Mouse (Mus musculus): ENCODE measurements around the gene Brd3. TPM values are rescaled to one million over a fixed set of nuclear protein-coding genes. Genes with fewer than 3 reads are reported as not detected.

The Brd3 gene
- polyA plus RNA-seq, 1 experiment = 16.4 TPM

DNA sequence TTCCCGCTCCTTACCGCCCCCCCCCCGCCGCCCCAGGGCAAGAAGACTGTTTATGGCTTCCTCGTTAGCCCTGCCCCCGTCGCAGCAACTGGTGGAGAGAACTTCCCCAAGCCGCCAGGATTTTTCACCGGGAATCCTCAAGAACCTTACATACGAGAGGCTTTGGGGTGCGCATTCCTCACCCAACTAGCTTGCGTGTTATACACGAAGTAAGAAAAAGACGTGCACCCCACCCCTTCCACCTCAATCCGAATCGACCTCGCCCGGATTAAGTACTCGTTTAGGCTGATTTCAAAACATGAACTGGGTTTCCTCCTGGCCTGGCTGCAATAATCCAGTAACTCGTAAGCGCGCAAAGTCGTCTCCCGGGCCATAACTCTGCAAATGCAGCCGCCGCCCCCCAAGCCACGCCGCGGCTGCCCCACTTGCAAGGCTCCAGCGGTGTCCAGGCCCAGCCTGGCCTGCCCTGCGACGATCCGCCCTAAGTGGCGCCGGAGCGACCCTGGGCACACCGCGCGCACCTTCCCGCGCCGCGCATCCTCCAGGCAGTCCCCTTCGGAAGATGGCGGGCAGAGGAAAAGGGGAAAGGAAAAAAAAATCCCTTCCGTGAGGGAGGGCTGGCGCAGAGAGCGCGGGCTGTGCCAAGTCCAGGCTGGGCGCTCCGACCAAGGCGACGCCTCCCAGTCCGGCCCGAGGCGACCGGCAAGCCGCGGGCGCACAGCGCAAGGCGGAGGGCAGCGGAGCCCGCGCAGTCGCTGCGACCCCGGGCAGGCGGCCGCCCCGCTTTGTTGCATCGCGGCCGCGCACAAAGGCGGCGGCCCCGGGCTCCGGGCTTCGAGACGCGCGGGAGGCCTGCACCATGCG is 32.6 kb downstream of the Brd3 start:
- Histone ChIP-seq H3K27me3 (replicated peaks; ENCODE audit: control insufficient read depth, insufficient read depth, low read length) (no peaks in the 10 kb centered on the region), H3K27ac (ENCODE audit: insufficient read depth, low read depth, low read length) (peak overlapping the region; percentile 87), H3K36me3 (ENCODE audit: control insufficient read depth, insufficient read depth, low read length) (no peaks in the 10 kb centered on the region), H3K4me1 (ENCODE audit: control insufficient read depth, insufficient read depth, low read length) (peaks cover 32% of the 10 kb centered on the region), H3K4me3 (ENCODE audit: insufficient read depth, low read depth, low read length) (peak overlapping the region; percentile 97)
- WGBS = under 1% methylated on average over 84 of the region's 84 CpGs
- DNase-seq = peak; percentile 56
- no peak for TF ChIP-seq CTCF (conservative IDR thresholded peaks at IDR 0.05; ENCODE audit: insufficient read depth, insufficient read length, low read depth, low read length)
- TF ChIP-seq POLR2A (IDR thresholded peaks at IDR 0.05; ENCODE audit: low read depth, low read length) = no peak

GRCm38 (mm10) chr2:27473911-27474310 is 33.6 kb downstream of the Brd3 start:
- Histone ChIP-seq H3K4me3 (ENCODE audit: insufficient read depth, low read depth, low read length) (peak overlapping the region; percentile 97; the same call in 1 of the 2 replicates), H3K36me3 (ENCODE audit: control insufficient read depth, insufficient read depth, low read length) (no peaks in the 10 kb centered on the region), H3K27me3 (replicated peaks; ENCODE audit: control insufficient read depth, insufficient read depth, low read length) (no peaks in the 10 kb centered on the region), H3K27ac (ENCODE audit: insufficient read depth, low read depth, low read length) (peak overlapping the region; percentile 21; the same call in 1 of the 2 replicates), H3K4me1 (ENCODE audit: control insufficient read depth, insufficient read depth, low read length) (peaks cover 40% of the 10 kb centered on the region)
- TF ChIP-seq POLR2A (IDR thresholded peaks at IDR 0.05; ENCODE audit: low read depth, low read length) = no peak
- no peak for TF ChIP-seq CTCF (conservative IDR thresholded peaks at IDR 0.05; ENCODE audit: insufficient read depth, insufficient read length, low read depth, low read length)
- DNase-seq = no peak
- 20% methylated on average over 4 of the region's 4 CpGs for WGBS

DNA sequence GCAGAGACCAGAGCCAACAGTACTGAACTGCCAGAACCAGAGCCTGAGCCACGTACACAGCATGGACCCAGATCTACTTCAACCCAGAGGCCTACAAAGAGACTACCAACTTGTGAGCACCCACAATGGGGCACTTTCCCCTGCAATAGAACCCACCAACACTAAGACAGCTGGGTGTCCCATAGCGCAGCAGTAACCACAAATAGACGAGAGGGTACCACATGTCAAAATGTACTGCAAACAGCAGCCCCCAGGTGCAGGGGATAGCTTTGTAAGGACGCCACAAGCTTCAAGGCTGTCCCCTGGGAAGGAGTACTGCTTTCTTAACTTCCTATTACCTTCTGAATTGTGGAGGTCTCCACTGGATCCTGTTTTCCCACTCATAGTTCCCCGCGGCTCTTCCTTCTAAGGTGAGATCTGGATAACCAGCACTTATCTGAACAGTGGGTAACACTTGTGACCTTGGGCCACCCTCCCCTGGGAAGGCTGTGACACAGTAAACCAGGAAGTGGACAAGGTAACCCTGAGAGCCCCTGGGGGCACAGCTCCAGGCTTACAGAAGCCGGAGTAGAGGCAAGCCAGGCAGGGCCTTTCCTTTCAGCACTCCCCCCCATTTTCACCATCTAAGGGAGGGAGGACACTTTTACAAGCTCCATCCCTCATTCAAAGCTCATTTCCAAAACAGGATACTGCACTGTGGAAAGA is 34.2 kb downstream of the Brd3 start:
- Histone ChIP-seq H3K4me1 (ENCODE audit: control insufficient read depth, insufficient read depth, low read length) (peaks cover 40% of the 10 kb centered on the region), H3K36me3 (ENCODE audit: control insufficient read depth, insufficient read depth, low read length) (no peaks in the 10 kb centered on the region), H3K27ac (ENCODE audit: insufficient read depth, low read depth, low read length) (no peak overlapping the region), H3K4me3 (ENCODE audit: insufficient read depth, low read depth, low read length) (no peak overlapping the region), H3K27me3 (replicated peaks; ENCODE audit: control insufficient read depth, insufficient read depth, low read length) (no peaks in the 10 kb centered on the region)
- WGBS = 54% methylated on average over 7 of the region's 7 CpGs
- DNase-seq = no peak
- TF ChIP-seq POLR2A (IDR thresholded peaks at IDR 0.05; ENCODE audit: low read depth, low read length) (no peak), CTCF (conservative IDR thresholded peaks at IDR 0.05; ENCODE audit: insufficient read depth, insufficient read length, low read depth, low read length) (no peak)

DNA sequence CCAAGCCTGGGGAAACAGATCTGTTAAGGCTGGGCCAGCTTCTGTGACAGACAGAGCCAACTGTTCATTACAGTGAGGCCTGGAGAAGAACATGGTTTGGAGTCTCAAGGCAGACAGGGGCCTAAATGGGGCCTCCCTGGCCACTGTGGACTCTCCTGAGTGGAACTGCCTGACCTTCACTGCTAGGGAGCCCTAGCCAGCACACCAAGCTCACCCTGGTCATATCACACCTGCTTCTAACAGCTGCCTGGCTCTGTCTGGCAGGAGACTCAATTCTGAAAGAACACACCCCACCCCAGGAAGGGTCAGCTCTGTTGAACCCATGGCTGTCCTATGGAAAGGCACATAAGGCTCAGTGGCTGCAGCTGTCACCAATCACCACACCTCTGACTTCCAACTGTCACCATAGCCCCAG is 36.3 kb downstream of the Brd3 start:
- no peak overlapping the region for H3K27ac ChIP-seq (ENCODE audit: insufficient read depth, low read depth, low read length)
- peaks cover 40% of the 10 kb centered on the region for H3K4me1 ChIP-seq (ENCODE audit: control insufficient read depth, insufficient read depth, low read length)
- H3K36me3 ChIP-seq (ENCODE audit: control insufficient read depth, insufficient read depth, low read length) = no peaks in the 10 kb centered on the region
- no peak for DNase-seq
- H3K4me3 ChIP-seq (ENCODE audit: insufficient read depth, low read depth, low read length) = no peak overlapping the region
- no peak for TF ChIP-seq CTCF (conservative IDR thresholded peaks at IDR 0.05; ENCODE audit: insufficient read depth, insufficient read length, low read depth, low read length)
- no peak for TF ChIP-seq POLR2A (IDR thresholded peaks at IDR 0.05; ENCODE audit: low read depth, low read length)
- H3K27me3 ChIP-seq (replicated peaks; ENCODE audit: control insufficient read depth, insufficient read depth, low read length) = no peaks in the 10 kb centered on the region

DNA sequence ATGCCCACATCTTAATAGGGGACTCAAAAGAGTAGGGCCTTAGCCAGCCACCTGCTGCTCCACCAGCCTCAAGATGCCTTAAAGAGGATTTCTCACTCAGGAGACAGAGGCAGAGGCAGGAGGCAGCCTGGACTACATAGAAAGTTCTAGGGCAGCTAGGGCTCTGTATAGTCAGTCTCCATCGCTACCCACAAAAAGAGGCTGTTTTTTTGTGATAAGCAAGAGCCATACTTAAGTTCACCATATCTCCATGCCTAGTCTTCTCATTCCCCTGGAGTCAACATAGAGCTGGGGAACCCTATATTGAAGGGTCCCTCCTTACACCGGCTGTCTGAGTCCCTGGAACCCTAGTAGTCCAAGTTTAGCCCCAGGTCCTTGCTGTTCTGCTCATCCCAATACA is 36.9 kb downstream of the Brd3 start:
- peaks cover 40% of the 10 kb centered on the region for H3K4me1 ChIP-seq (ENCODE audit: control insufficient read depth, insufficient read depth, low read length)
- TF ChIP-seq CTCF (conservative IDR thresholded peaks at IDR 0.05; ENCODE audit: insufficient read depth, insufficient read length, low read depth, low read length) (no peak), POLR2A (IDR thresholded peaks at IDR 0.05; ENCODE audit: low read depth, low read length) (no peak)
- H3K36me3 ChIP-seq (ENCODE audit: control insufficient read depth, insufficient read depth, low read length) = no peaks in the 10 kb centered on the region
- no peak overlapping the region for H3K27ac ChIP-seq (ENCODE audit: insufficient read depth, low read depth, low read length)
- H3K27me3 ChIP-seq (replicated peaks; ENCODE audit: control insufficient read depth, insufficient read depth, low read length) = no peaks in the 10 kb centered on the region
- 94% methylated on average over 2 of the region's 2 CpGs for WGBS
- no peak for DNase-seq
- no peak overlapping the region for H3K4me3 ChIP-seq (ENCODE audit: insufficient read depth, low read depth, low read length)

DNA sequence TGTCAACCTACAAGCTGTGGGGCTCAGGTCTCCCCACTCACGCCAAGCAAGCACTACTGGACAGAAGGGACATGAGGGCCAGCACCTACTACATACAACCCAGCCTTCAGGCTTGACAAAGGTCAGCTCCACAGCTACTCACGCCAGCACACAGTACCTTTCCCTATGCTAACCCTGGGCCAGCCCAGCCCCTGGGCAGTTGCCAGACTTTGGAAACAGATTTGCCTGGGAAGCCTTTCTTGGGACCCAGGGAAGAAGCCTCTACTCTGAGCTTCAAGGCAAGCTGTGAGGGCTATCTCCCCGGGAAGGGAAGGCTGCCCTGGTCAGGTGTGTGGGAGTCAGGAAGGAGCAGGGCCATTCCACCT is 37.5 kb downstream of the Brd3 start:
- Histone ChIP-seq H3K36me3 (ENCODE audit: control insufficient read depth, insufficient read depth, low read length) (no peaks in the 10 kb centered on the region), H3K27ac (ENCODE audit: insufficient read depth, low read depth, low read length) (no peak overlapping the region), H3K27me3 (replicated peaks; ENCODE audit: control insufficient read depth, insufficient read depth, low read length) (no peaks in the 10 kb centered on the region), H3K4me3 (ENCODE audit: insufficient read depth, low read depth, low read length) (no peak overlapping the region), H3K4me1 (ENCODE audit: control insufficient read depth, insufficient read depth, low read length) (peaks cover 40% of the 10 kb centered on the region)
- WGBS = 33% methylated on average over 3 of the region's 3 CpGs
- TF ChIP-seq CTCF (conservative IDR thresholded peaks at IDR 0.05; ENCODE audit: insufficient read depth, insufficient read length, low read depth, low read length) = no peak
- TF ChIP-seq POLR2A (IDR thresholded peaks at IDR 0.05; ENCODE audit: low read depth, low read length) = no peak
- peak; percentile 86 for DNase-seq
